Mouse (Mus musculus) CD4-positive, CD25-positive, alpha-beta regulatory T cell, adult 2 months (primary cell): ENCODE data around the gene Gm3424.
"Not testable (repeated sequence)": the region's sequence is repeated elsewhere in the genome, so short reads cannot be mapped to it uniquely, and the experiment has no call there.

Source experiments
- DNase-seq: peaks from one replicate; pipeline ENCODE4 v3.0.0-alpha.2; 2012; ENCODE audit warnings: low read depth, low spot score

Gene Gm3424

GRCm38 (mm10) chr14:5830229-5830628 lies at the start of gene Gm3424:
Gm3424 (minus strand) TSS chr14:5830329.
- not testable (repeated sequence) for DNase-seq

GRCm38 (mm10) chr14:5879791-5880190 lies 49.7 kb upstream of the Gm3424 start:
- peak; percentile 0 for DNase-seq

- peak; percentile 13 for DNase-seq
These were observed 49.0 kb upstream of the Gm3424 start for GRCm38 (mm10) chr14:5879136-5879535.

DNA sequence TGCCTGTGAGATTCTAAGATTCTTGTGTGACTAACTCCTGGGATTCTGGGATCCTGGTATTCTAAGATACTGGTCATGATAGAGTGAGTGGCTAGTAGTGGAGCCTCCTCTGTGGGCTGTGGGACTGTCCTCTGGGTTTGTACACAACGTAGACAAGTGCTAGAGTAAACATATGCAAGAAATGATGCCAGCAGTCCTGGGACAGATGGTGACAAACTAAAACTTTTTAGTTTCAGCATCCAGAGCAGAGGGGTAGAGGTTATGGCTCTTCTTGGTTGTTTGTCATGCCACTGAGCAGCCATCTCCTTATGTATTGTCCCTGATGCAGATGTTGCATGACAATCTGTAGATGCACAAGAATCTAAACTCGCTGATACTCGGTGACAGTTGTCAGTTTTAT lies 25.8 kb upstream of the Gm3424 start:
- DNase-seq: not testable (repeated sequence)

GRCm38 (mm10) chr14:5812699-5813356 lies 17.3 kb downstream of the Gm3424 start:
- DNase-seq: not testable (repeated sequence)

GRCm38 (mm10) chr14:5807882-5808281 lies 22.2 kb downstream of the Gm3424 start, which contains the start of gene Gm3383:
Gm3383 (minus strand) TSS chr14:5807982.
- DNase-seq: not testable (repeated sequence)
